Mouse (Mus musculus) R1 (cell line): ENCODE measurements around the gene Hs6st3.
A peak's percentile ranks its signal among the peaks of the same experiment; 100 is the strongest.

Experiments
- DNase-seq: peaks from one replicate; pipeline ENCODE4 v3.0.0-alpha.2; 2018; ENCODE audit warnings: low read depth, low spot score

The Hs6st3 gene

GRCm38 (mm10) chr14:119642874-119643273, 504.7 kb downstream of the Hs6st3 start:
- no peak for DNase-seq

GRCm38 (mm10) chr14:119643840-119644239, 505.7 kb downstream of the Hs6st3 start:
- DNase-seq = no peak

GRCm38 (mm10) chr14:119656936-119657335, 518.8 kb downstream of the Hs6st3 start:
- no peak for DNase-seq

- no peak for DNase-seq
Measured at GRCm38 (mm10) chr14:119665741-119666141, 527.6 kb downstream of the Hs6st3 start.

- no peak for DNase-seq
Measured at GRCm38 (mm10) chr14:119667421-119667820, 529.3 kb downstream of the Hs6st3 start.

- DNase-seq = no peak
Measured at GRCm38 (mm10) chr14:119670836-119671587, 532.9 kb downstream of the Hs6st3 start.

GRCm38 (mm10) chr14:119678574-119678973, 540.4 kb downstream of the Hs6st3 start:
- DNase-seq = no peak

- DNase-seq = no peak
Measured at GRCm38 (mm10) chr14:119680052-119680451, 541.9 kb downstream of the Hs6st3 start.

GRCm38 (mm10) chr14:119687885-119688284, 549.7 kb downstream of the Hs6st3 start:
- peak; percentile 41 for DNase-seq

GRCm38 (mm10) chr14:119699982-119700381, 561.8 kb downstream of the Hs6st3 start:
- no peak for DNase-seq

GRCm38 (mm10) chr14:119714712-119715111, 576.6 kb downstream of the Hs6st3 start:
- DNase-seq = no peak

- no peak for DNase-seq
Measured at GRCm38 (mm10) chr14:119717323-119717722, 579.2 kb downstream of the Hs6st3 start.

- no peak for DNase-seq
Measured at GRCm38 (mm10) chr14:119725102-119725501, 587.0 kb downstream of the Hs6st3 start.

- no peak for DNase-seq
Measured at GRCm38 (mm10) chr14:119731436-119732080, 593.4 kb downstream of the Hs6st3 start.

- DNase-seq = no peak
Measured at GRCm38 (mm10) chr14:119732219-119732618, 594.1 kb downstream of the Hs6st3 start.

GRCm38 (mm10) chr14:119737408-119737961, 599.3 kb downstream of the Hs6st3 start:
- no peak for DNase-seq

- no peak for DNase-seq
Measured at GRCm38 (mm10) chr14:119741791-119742190, 603.6 kb downstream of the Hs6st3 start.

- DNase-seq = no peak
Measured at GRCm38 (mm10) chr14:119761376-119761775, 623.2 kb downstream of the Hs6st3 start.

GRCm38 (mm10) chr14:119772040-119772439, 633.9 kb downstream of the Hs6st3 start:
- no peak for DNase-seq

- DNase-seq = no peak
Measured at GRCm38 (mm10) chr14:119776261-119776660, 638.1 kb downstream of the Hs6st3 start.

GRCm38 (mm10) chr14:119779982-119780588, 641.9 kb downstream of the Hs6st3 start:
- DNase-seq = no peak

GRCm38 (mm10) chr14:119781111-119781510, 643.0 kb downstream of the Hs6st3 start:
- DNase-seq = no peak
